Mouse (Mus musculus) kidney, adult 2 months (tissue): Measurements from ENCODE around the gene H2afy.

Experiments used
- CTCF ChIP-seq: fragments of 200-500 bp; conservative IDR thresholded peaks from 2 replicates; pipeline ENCODE4 v1.5.1; 2011; ENCODE audit warnings: low read depth, mild to moderate bottlenecking, control low read depth, low read length, moderate library complexity, mixed read lengths; ENCODE audit not compliant: insufficient read depth, insufficient read length
- POLR2A ChIP-seq: fragments of 200-500 bp; IDR thresholded peaks from one replicate; pipeline ENCODE4 v1.6.1; 2011; ENCODE audit warnings: low read depth, low read length, control low read depth

DNA sequence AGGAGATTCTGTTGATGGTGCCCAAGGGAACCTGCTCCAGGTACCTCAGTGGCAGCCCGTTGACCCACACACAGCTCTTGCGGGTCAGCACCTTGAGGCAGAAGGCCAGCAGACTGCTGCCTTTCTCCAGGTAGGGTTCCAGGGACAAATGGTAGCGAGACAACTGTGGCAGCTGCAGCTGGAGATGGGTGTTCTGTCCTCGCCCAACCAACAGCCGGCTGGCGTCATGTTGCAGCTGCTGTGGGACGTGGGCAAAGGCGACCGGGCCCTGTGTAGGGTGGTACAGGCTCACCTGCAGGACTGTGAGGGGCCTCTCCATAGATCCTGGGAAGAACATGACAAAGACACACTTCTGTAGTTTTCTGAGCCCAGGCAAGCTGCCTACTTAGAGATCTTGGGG is 40.1 kb upstream of the H2afy start:
- no peak for TF ChIP-seq CTCF
- TF ChIP-seq POLR2A, result no peak
